Mouse (Mus musculus) brain, embryonic 14.5 days (tissue): Measurements from ENCODE around the gene Mov10l1. TPM values are rescaled to one million over a fixed set of nuclear protein-coding genes. Genes with fewer than 3 reads are reported as not detected.

Experiments
- DNase-seq: peaks from one replicate; pipeline ENCODE4 v3.0.0-alpha.2; 2011; ENCODE audit warnings: low read depth
- CTCF ChIP-seq: fragments of 200-500 bp; IDR thresholded peaks from 2 replicates; pipeline ENCODE4 v1.5.1; 2012; ENCODE audit warnings: inconsistent platforms, mild to moderate bottlenecking, moderate library complexity, borderline replicate concordance; ENCODE audit not compliant: insufficient read depth, insufficient read length; ENCODE audit errors: extremely low read depth
- POLR2A ChIP-seq: fragments of 200-500 bp; IDR thresholded peaks from 2 replicates; pipeline ENCODE4 v1.6.1; 2012; ENCODE audit warnings: mild to moderate bottlenecking, inconsistent platforms, borderline replicate concordance; ENCODE audit not compliant: poor library complexity, insufficient read depth, insufficient read length, severe bottlenecking; ENCODE audit errors: extremely low read depth
- polyA plus RNA-seq: library from polyadenylated mRNA; depleted of rRNA; stranded (reverse); fragments of >200 nt; gene quantifications from 2 replicates; pipeline ENCODE4 v1.2.3, GENCODE M21; 2012

Gene Mov10l1
- polyA plus RNA-seq, 1 experiment, result not detected

GRCm38 (mm10) chr15:89063536-89063935 is 80.8 kb downstream of the Mov10l1 start:
- peak; percentile 31 for DNase-seq
- TF ChIP-seq POLR2A (no peak), CTCF (no peak)

GRCm38 (mm10) chr15:89064891-89065290 is 82.2 kb downstream of the Mov10l1 start:
- no peak for DNase-seq
- TF ChIP-seq POLR2A, result no peak
- no peak for TF ChIP-seq CTCF

- no peak for DNase-seq
- TF ChIP-seq CTCF (no peak), POLR2A (no peak)
Measured at GRCm38 (mm10) chr15:89067609-89068008, 84.9 kb downstream of the Mov10l1 start.

GRCm38 (mm10) chr15:89068226-89068625 is 85.5 kb downstream of the Mov10l1 start:
- DNase-seq, result no peak

GRCm38 (mm10) chr15:89069336-89069840 is 86.7 kb downstream of the Mov10l1 start:
- DNase-seq, result no peak
- TF ChIP-seq CTCF, result no peak
- no peak for TF ChIP-seq POLR2A

More at GRCm38 (mm10) chr15:89068226-89068625, 85.5 kb downstream of the Mov10l1 start:
- TF ChIP-seq CTCF, result no peak
- no peak for TF ChIP-seq POLR2A

- no peak for DNase-seq
- TF ChIP-seq POLR2A (no peak), CTCF (no peak)
Measured at GRCm38 (mm10) chr15:89070606-89071005, 87.9 kb downstream of the Mov10l1 start.

GRCm38 (mm10) chr15:89073993-89074603 is 91.4 kb downstream of the Mov10l1 start:
- TF ChIP-seq CTCF (no peak), POLR2A (no peak)
- no peak for DNase-seq

GRCm38 (mm10) chr15:89074613-89075477 is 92.1 kb downstream of the Mov10l1 start, which contains the start of gene Trabd:
Gene Trabd, plus strand, starts transcription at chr15:89075124.
- DNase-seq, result peak; percentile 27
- TF ChIP-seq POLR2A (no peak), CTCF (no peak)

- peak; percentile 95 for DNase-seq
- TF ChIP-seq CTCF (peak; percentile 17; the same call in 1 of the 2 replicates), POLR2A (peak; percentile 56; the same call in 1 of the 2 replicates)
Measured at GRCm38 (mm10) chr15:89075478-89076147, 92.9 kb downstream of the Mov10l1 start.

- TF ChIP-seq POLR2A (no peak), CTCF (no peak)
- DNase-seq, result peak; percentile 65
Measured at GRCm38 (mm10) chr15:89076156-89076731, 93.5 kb downstream of the Mov10l1 start.
